Mouse (Mus musculus): ENCODE results near the gene Zfp408. TPM values are rescaled to one million over a fixed set of nuclear protein-coding genes. Genes with fewer than 3 reads are reported as not detected.
"Not testable (repeated sequence)": the region's sequence is repeated elsewhere in the genome, so short reads cannot be mapped to it uniquely, and the experiment has no call there.

Gene Zfp408
- total RNA-seq, 1 experiment from 2014 or later = 11.9 TPM

DNA sequence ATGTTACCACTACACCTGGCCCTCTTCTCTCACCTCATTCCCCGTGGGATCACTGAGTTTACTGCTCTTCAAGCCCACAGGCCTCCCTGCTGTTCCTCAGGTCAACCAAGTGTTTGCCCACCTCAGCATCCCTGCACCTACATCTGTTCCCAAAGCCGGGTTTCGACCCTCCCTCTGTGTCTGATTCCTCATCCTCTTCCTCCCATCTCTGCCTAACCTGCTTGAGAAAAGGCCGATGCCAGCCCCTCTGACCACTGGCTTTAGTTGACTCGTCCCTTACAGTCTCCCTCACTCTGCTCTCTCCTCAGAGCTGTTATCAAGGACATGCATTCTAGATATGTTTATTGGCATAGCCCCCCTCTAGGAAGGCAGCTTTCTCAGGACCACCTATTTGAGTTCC lies 22.1 kb downstream of the Zfp408 start:
- ATAC-seq (replicated peaks; ENCODE audit: low read depth, poor library complexity, severe bottlenecking) = no peak

DNA sequence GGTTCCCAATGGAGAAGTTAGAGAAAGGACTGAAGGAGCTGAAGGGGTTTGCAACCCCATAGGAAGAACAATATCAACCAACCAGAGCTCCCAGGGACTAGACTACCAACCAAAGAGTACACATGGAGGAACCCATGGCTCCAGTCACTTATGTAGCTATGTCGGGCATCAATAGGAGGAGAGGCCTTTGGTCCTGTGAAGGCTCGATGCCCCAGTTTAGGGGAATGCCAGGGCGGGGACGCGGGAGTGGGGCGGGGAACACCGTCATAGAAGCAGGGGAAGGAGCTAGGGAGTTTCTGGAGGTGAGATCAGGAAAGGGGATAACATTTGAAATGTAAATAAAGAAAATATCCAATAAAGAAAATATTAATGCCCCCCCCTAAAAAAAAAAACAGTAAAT lies 26.2 kb downstream of the Zfp408 start:
- not testable (repeated sequence) for ATAC-seq (replicated peaks; ENCODE audit: low read depth, poor library complexity, severe bottlenecking)

DNA sequence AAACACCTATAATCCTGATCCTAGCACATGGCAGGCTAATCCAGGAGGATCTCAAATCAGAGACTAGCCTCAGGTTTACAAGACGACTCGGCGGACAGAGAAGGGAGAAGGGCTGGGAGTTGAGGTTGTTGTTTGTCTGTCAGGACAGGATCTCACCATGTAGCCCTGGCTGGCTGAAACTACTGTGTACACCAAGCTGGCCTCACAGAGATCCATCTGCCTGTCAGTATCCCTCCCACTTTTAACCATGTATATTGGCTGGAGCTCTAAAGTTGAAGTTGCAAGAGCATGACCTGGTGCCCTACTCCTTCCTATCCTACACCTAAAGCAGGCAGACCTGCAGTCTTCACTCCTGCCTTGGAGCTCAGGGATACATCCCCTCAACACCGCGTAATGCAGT lies 27.2 kb downstream of the Zfp408 start:
- ATAC-seq (replicated peaks; ENCODE audit: low read depth, poor library complexity, severe bottlenecking) = no peak

DNA sequence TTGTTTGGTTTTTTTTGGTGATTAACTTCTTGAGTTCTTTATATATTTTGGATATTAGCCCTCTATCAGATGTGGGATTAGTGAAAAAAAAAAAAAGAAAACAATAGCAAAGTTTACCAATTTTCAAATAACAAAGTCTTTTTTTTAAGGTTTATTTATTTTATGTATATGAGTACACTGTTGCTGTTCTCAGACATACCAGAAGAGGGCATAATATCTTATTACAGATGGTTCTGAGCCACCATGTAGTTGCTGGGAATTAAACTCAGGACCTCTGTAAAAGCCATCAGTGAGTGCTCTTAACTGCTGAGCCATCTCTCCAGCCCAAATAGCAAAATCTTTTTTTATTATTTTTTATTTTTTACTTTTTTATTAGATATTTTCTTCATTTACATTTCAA lies 40.2 kb downstream of the Zfp408 start:
- not testable (repeated sequence) for ATAC-seq (replicated peaks; ENCODE audit: low read depth, poor library complexity, severe bottlenecking)

DNA sequence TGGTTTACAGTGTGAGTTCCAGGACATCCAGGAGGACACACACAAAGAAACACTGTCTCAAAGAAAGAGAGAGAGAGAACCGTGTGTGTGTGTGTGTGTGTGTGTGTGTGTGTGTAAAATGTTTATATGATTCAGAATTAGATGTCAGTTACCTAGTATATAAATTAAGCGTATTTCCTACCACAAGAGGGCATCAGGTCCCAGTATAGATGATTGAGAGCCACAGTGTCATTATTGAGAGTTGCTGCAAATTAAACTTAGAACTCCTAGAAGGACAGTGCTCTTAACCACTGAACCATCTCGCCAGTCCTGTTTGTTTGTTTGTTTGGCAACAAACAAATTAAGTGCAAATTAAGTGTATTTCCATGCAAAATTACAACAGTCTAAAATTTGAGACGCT lies 47.2 kb downstream of the Zfp408 start:
- ATAC-seq (replicated peaks; ENCODE audit: low read depth, poor library complexity, severe bottlenecking) = 0 out of 2 replicates have a peak, but pooled peaks have one; percentile 29

DNA sequence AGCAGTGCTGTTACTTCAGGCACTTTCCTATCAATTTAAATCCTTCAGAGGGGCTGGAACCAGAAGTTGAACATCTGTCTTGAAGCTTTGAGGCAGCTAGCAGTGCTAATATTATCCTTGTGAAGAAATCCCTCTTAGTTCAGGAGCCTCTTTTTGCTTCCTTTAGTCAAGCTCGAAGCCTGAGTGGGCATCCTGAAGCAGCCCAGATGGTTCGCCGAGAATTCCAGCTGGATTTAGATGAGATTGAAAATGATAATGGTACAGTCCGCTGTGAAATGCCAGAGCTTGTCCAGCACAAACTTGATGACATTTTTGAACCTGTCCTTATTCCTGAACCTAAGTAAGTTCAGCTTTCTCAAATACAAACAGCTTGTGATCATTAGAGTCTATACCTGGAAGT lies 49.1 kb downstream of the Zfp408 start:
- ATAC-seq (replicated peaks; ENCODE audit: low read depth, poor library complexity, severe bottlenecking) = no peak

Other genes with a start within 250 kb of the Zfp408 start
- gene 1110051M20Rik, start 205.1 kb downstream of the Zfp408 start, total RNA-seq (2017) = 12.2 and 28.9 TPM in 2 replicates
- 0.63 and 1.3 TPM in 2 replicates for gene Lrp4, start 192.3 kb downstream of the Zfp408 start, total RNA-seq (2017)
- 107 and 117 TPM in 2 replicates for gene Ckap5, start 123.0 kb downstream of the Zfp408 start, total RNA-seq (2017)
- 0.19 and 0.78 TPM in 2 replicates for gene F2, start 13.4 kb downstream of the Zfp408 start, total RNA-seq (2017)
- gene Arhgap1, start 69 bp upstream of the Zfp408 start, total RNA-seq (2017) = 33.8 and 47.6 TPM in 2 replicates
- gene Atg13, start 60.8 kb upstream of the Zfp408 start, total RNA-seq (2017) = 8.1 and 9.0 TPM in 2 replicates
- gene Harbi1, start 61.1 kb upstream of the Zfp408 start, total RNA-seq (2017) = 12.4 and 14.7 TPM in 2 replicates
- 21.6 and 28.8 TPM in 2 replicates for gene Ambra1, start 80.3 kb upstream of the Zfp408 start, total RNA-seq (2017)